Mouse (Mus musculus): ENCODE measurements at regions not wholly inside any gene's neighbourhood (a gene's known extent, or its start where the extent isn't known, plus 50 kb on each side); places are given as distances from the start of the nearest gene placed in this dataset.

- TF ChIP-seq CTCF (IDR thresholded peaks at IDR 0.05; ENCODE audit: extremely low read depth, insufficient read depth, low read length) (no peak), POLR2A (IDR thresholded peaks at IDR 0.05; ENCODE audit: extremely low read depth, insufficient read depth, low read length) (no peak)
- Histone ChIP-seq H3K27ac (ENCODE audit: insufficient read depth, low read length) (no peak overlapping the region), H3K4me1 (ENCODE audit: control insufficient read depth, insufficient read depth, low read length) (no peaks in the 10 kb centered on the region), H3K4me3 (ENCODE audit: insufficient read depth, low read length) (no peak overlapping the region)
Measured at GRCm38 (mm10) chr4:100725811-100726210, 50.7 kb upstream of the Cachd1 start.

GRCm38 (mm10) chr4:100726496-100726895 is 50.0 kb upstream of the Cachd1 start:
- TF ChIP-seq POLR2A (IDR thresholded peaks at IDR 0.05; ENCODE audit: extremely low read depth, insufficient read depth, low read length), result no peak
- no peak for TF ChIP-seq CTCF (IDR thresholded peaks at IDR 0.05; ENCODE audit: extremely low read depth, insufficient read depth, low read length)
- H3K4me3 ChIP-seq (ENCODE audit: insufficient read depth, low read length), result no peak overlapping the region
- H3K4me1 ChIP-seq (ENCODE audit: control insufficient read depth, insufficient read depth, low read length), result no peaks in the 10 kb centered on the region
- no peak overlapping the region for H3K27ac ChIP-seq (ENCODE audit: insufficient read depth, low read length)
